Mouse (Mus musculus): ENCODE data around the gene Gm15155.
"Not testable (repeated sequence)": the region's sequence is repeated elsewhere in the genome, so short reads cannot be mapped to it uniquely, and the experiment has no call there.

Gm15155 gene

GRCm38 (mm10) chrX:155624341-155624841 lies at the start of gene Gm15155:
Gene Gm15155, plus strand, starts transcription at chrX:155624741.
- no peak for DNase-seq (ENCODE audit: low spot score)

DNA sequence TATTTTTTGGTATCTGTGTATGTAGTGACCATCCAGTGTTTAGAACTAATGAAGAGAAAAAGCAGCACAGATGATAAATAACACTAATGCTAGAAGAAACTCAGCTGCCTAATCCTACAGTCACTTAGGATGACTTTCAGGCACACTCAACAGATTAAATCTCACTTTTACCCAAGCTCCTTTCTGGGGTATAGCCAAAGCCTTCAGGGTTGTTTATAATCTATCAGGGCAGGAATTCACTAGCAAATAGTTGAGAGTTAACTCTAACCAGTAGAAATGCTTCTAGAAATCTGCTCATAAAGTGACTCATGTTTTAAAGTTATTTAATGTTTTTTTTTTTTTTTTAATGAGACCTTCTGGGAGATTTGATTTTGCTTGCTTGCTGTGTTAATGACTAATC lies 44.8 kb upstream of the Gm15155 start:
- no peak for DNase-seq (ENCODE audit: low spot score)

GRCm38 (mm10) chrX:155584586-155584985 lies 40.0 kb upstream of the Gm15155 start:
- no peak for DNase-seq (ENCODE audit: low spot score)

DNA sequence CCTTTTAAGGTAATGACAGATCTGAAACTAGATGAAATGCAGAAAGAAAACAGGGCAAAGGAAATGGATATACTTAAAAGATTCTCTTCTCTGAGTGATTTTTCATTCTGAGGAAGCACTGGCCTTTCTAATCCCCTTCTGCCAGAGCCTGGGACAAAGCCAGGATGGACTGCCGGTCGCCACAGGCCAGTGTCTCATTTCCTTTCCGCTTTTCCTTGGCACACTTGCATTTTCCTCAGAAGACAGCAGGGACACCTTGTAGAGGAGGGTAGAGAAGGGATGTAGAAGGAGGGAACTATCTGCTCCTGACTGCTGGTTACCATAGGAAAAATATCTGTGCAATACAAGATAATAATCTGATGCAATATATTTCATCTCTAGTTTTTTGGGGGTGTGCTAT lies 33.1 kb upstream of the Gm15155 start:
- no peak for DNase-seq (ENCODE audit: low spot score)

GRCm38 (mm10) chrX:155592467-155592866 lies 32.1 kb upstream of the Gm15155 start:
- DNase-seq (ENCODE audit: low spot score) = no peak

DNA sequence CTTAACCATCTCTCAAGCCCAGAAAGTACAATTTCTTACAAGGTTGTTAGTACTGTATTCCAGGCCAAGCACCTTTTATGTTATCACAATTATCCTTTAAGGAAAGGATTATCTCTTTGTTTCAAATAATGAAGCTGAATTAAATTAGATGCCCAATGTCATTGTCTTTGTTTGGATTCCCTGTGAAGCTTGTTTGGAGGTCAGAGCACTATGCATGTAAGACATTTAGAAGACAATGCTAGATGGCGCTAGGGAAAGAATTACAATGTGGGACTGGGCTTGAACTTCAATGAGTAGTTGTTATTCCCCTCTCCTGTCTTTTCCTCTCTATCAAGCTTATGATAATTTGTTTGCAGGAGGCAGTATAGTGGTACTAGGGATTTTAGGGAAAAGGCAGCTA lies 29.9 kb upstream of the Gm15155 start:
- DNase-seq (ENCODE audit: low spot score) = no peak

DNA sequence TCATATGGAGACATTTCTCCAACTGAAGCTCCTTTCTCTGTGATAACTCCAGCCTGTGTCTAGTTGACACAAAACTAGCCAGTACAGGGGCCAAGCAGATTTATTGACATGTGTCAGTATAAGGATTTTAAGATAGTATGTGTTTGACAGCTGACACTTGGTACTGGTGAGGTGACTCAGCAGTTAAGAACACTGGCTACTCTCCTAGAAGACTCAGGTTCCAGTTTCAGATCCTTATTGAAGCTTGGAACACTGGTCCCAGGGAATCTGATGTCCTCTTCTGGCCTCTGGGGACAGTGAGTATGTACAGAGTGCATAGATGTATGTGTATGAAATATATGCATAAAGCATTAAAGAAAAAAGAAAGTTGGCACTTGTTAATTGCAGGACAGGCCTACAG lies 28.2 kb upstream of the Gm15155 start:
- no peak for DNase-seq (ENCODE audit: low spot score)

DNA sequence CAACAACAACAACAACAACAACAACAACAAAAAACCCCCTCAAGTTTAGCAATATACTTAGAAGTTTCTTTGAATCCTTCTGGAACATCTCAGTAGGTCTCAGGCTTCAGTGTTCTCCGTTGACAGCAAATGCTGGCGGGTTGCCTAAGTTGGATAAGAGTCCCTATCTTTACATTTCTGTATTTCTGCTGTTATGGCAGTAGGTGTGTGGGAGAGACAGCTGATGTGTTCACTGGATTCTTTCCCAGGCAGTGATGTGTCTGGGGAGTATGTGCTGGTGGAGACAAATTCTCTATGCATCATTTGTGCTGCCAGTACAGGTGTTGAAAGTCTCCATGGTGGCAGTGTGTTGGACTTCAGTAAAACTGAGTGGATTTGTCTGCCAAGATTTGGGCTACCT lies 23.3 kb upstream of the Gm15155 start:
- DNase-seq (ENCODE audit: low spot score) = no peak

DNA sequence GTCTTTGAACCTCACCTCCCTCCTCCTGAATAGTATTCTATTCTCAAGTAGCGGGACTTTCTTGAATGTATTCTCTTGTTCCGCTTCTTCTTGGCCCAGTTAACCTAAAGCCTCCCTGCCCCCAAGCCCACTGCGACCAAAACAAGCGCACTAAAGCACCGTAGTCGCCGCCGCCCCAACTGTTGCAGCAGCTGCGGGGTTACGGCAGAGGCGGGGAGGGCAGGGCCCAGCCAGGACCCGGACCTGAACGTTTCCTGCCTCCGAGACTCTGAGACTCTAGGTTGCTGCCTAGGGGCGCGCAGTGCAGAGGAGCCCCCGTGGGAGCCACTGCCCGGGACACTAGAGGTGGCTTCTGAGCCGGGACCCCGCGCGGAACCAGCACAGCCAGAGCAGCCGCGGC lies 2.0 kb upstream of the Gm15155 start:
- DNase-seq (ENCODE audit: low spot score) = no peak

GRCm38 (mm10) chrX:155622961-155623599 lies 1.5 kb upstream of the Gm15155 start:
- DNase-seq (ENCODE audit: low spot score) = no peak

DNA sequence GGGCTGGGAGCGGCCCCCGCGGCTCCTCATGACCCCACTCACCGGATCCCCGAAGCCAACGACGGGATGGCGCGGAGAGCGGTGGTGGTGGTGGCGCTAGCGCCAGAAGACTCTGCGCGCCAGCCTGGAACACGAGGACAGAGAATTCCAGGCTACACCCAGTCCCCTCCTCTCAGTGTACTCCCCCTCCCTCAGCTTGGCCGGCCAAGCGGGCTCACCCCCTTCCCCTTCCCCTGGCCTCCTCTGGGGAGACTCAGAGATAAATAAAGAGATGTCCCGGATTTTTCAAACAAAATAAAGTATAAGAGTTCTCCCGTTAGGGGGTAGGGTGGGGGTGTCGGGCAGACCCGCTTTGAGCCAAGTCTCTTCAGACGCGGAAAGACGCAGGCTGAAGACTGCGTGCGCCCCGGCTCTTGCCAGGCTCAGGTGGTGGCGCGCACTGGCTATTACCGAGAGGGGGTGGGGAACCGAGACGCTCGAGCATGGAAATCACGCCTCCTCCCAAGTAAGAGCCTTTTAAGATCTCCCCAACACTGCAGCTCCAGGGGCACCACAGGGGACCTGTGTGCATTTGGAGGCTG lies 750 bp upstream of the Gm15155 start, which contains the start of gene Ptchd1:
Ptchd1 (minus strand) TSS at position 114 of the 581 bp plus-strand sequence.
- no peak for DNase-seq (ENCODE audit: low spot score)

GRCm38 (mm10) chrX:155624895-155625294 lies 354 bp downstream of the Gm15155 start:
- DNase-seq (ENCODE audit: low spot score) = no peak

- no peak for DNase-seq (ENCODE audit: low spot score)
These were observed 1.2 kb downstream of the Gm15155 start for GRCm38 (mm10) chrX:155625671-155626196.

- no peak for DNase-seq (ENCODE audit: low spot score)
These were observed 19.4 kb downstream of the Gm15155 start for GRCm38 (mm10) chrX:155643975-155644374.

DNA sequence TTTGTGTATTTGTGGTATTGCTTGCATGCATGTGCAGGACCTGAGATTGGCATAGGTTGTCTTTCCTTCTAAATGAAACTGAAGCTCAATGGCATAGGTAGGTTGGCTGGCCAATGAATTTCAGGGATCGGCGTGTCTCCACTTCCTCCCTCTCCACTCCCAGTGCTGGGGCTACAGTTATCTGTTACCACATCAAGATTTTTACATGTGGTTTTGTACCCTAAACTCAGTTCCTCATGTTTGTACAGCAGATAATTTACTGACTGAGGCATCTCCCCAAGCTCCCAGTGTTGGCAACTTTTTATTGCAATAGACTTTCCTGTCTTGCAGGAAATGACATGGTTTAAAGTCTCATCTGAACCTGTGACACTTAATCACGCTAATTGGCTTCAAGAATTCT lies 21.4 kb downstream of the Gm15155 start:
- no peak for DNase-seq (ENCODE audit: low spot score)

- DNase-seq (ENCODE audit: low spot score) = no peak
These were observed 33.4 kb downstream of the Gm15155 start for GRCm38 (mm10) chrX:155657971-155658370.

DNA sequence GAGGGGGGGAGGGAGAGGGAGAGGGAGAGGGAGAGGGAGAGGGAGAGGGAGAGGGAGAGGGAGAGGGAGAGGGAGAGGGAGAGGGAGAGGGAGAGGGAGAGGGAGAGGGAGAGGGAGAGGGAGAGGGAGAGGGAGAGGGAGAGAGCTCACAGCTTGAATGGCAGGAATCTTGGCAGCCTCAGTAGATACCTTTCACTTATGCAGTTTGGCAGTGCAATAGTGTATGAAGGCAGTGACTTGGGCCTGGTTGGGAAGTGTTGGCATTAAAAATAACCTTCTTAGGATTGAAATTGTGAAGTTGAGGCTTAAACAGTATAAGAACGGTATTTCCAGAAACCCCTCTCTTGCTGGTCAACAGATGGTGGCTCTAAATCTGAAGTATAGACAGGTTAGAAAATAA lies 65.9 kb downstream of the Gm15155 start:
- not testable (repeated sequence) for DNase-seq (ENCODE audit: low spot score)

DNA sequence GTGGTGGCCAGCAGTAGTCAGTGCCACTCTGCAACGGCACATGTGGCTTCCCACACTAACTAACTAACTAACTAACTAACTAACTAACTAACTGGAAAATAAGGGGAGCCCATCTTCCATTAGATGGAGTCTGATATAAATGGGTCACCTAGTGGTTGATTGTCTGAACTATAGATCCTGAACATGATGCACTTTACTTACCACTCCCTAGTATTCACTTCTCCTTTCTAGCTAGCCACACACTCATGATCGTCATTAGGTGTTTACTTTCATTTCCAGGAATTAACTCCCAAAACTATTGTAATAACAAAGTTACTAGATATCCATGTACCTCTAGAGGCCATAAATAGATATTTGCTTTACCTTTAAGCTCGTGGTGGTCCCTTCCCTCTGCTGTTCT lies 99.6 kb downstream of the Gm15155 start:
- no peak for DNase-seq (ENCODE audit: low spot score)

GRCm38 (mm10) chrX:155728387-155728786 lies 103.8 kb downstream of the Gm15155 start:
- DNase-seq (ENCODE audit: low spot score) = no peak

GRCm38 (mm10) chrX:155888118-155888517 lies 263.6 kb downstream of the Gm15155 start:
- DNase-seq (ENCODE audit: low spot score) = no peak

DNA sequence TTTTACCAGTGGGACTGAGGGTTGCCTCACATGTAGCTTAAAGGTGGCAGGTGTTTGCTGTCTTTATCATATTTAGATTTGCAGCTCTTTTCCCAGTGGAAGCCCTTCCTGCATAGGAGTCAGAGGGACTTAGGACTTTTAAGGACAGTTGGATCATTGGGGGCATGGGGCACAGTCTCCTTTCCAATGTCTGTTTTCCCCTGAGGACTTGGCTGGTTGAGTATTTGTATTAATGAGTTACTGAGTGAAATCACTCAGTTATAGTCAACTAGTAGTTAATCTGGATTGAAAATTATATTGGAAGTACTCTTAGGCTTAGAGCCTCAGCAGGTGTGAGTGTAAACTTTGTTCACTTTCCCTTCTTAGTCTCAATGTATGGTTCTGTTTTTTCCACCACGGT lies 275.5 kb downstream of the Gm15155 start:
- DNase-seq (ENCODE audit: low spot score) = no peak

- no peak for DNase-seq (ENCODE audit: low spot score)
These were observed 277.2 kb downstream of the Gm15155 start for GRCm38 (mm10) chrX:155901742-155902141.

- no peak for DNase-seq (ENCODE audit: low spot score)
These were observed 278.6 kb downstream of the Gm15155 start for GRCm38 (mm10) chrX:155903108-155903507.

DNA sequence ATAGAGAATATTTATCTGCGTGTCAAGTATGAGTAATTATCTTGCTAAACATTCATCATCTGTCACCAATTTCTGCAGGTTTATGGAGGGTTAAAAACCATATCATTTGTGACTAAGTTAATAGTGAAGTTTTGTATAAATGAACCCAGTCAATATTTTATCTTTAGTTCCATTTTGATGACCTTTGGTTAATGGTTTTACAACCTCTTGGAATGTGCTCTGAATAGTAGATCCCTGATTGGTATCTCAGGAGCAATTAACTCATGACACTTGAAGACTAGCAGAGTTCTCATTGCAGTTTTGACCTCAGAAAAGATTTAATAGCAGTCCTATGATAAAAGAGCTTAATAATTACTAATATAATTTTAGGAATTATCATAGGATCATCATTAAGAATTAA lies 385.2 kb downstream of the Gm15155 start:
- no peak for DNase-seq (ENCODE audit: low spot score)
